Mouse (Mus musculus): ENCODE measurements at regions not wholly inside any gene's neighbourhood (a gene's known extent, or its start where the extent isn't known, plus 50 kb on each side); places are given as distances from the start of the nearest gene placed in this dataset.

GRCm38 (mm10) chr3:146337429-146337828 is 67.0 kb upstream of the Ssx2ip start:
- H3K27ac ChIP-seq, result peak overlapping the region; percentile 66
- WGBS, result 73% methylated on average over 3 of the region's 3 CpGs
- no peak for DNase-seq (ENCODE audit: low spot score)

GRCm38 (mm10) chr3:146337861-146338281 is 66.6 kb upstream of the Ssx2ip start:
- DNase-seq (ENCODE audit: low spot score), result peak; percentile 54
- H3K27ac ChIP-seq, result peak overlapping the region; percentile 66
- H3K4me3 ChIP-seq, result peak overlapping the region; percentile 20; the same call in 1 of the 2 replicates

More at GRCm38 (mm10) chr3:146337429-146337828, 67.0 kb upstream of the Ssx2ip start:
- H3K4me1 ChIP-seq (replicated peaks), result peaks cover 28% of the 10 kb centered on the region
- H3K4me3 ChIP-seq, result no peak overlapping the region
- no peaks in the 10 kb centered on the region for H3K36me3 ChIP-seq
- no peaks in the 10 kb centered on the region for H3K9me3 ChIP-seq
- no peaks in the 10 kb centered on the region; the same call in 1 of the 2 replicates for H3K27me3 ChIP-seq (ENCODE audit: insufficient read depth, poor library complexity, severe bottlenecking)

GRCm38 (mm10) chr3:146338445-146338844 is 66.0 kb upstream of the Ssx2ip start:
- Histone ChIP-seq H3K4me3 (no peak overlapping the region), H3K36me3 (no peaks in the 10 kb centered on the region), H3K9me3 (no peaks in the 10 kb centered on the region), H3K27ac (no peak overlapping the region), H3K27me3 (ENCODE audit: insufficient read depth, poor library complexity, severe bottlenecking) (peaks cover 8% of the 10 kb centered on the region; the same call in 1 of the 2 replicates), H3K4me1 (replicated peaks) (peaks cover 28% of the 10 kb centered on the region)
- no peak for DNase-seq (ENCODE audit: low spot score)
- 83% methylated on average over 9 of the region's 9 CpGs for WGBS

More at GRCm38 (mm10) chr3:146337861-146338281, 66.6 kb upstream of the Ssx2ip start:
- 14% methylated on average over 7 of the region's 7 CpGs for WGBS
- no peaks in the 10 kb centered on the region for H3K9me3 ChIP-seq
- peaks cover 3% of the 10 kb centered on the region; the same call in 1 of the 2 replicates for H3K27me3 ChIP-seq (ENCODE audit: insufficient read depth, poor library complexity, severe bottlenecking)
- H3K4me1 ChIP-seq (replicated peaks), result peaks cover 28% of the 10 kb centered on the region
- no peaks in the 10 kb centered on the region for H3K36me3 ChIP-seq

- Histone ChIP-seq H3K9me3 (no peaks in the 10 kb centered on the region), H3K36me3 (no peaks in the 10 kb centered on the region), H3K4me1 (replicated peaks) (peaks cover 22% of the 10 kb centered on the region), H3K27me3 (ENCODE audit: insufficient read depth, poor library complexity, severe bottlenecking) (peaks cover 8% of the 10 kb centered on the region; the same call in 1 of the 2 replicates), H3K4me3 (no peak overlapping the region), H3K27ac (no peak overlapping the region)
- 84% methylated on average over 12 of the region's 12 CpGs for WGBS
- no peak for DNase-seq (ENCODE audit: low spot score)
Observed at GRCm38 (mm10) chr3:146340316-146341055, 64.0 kb upstream of the Ssx2ip start.

GRCm38 (mm10) chr3:146341652-146342340 is 62.6 kb upstream of the Ssx2ip start:
- Histone ChIP-seq H3K4me3 (no peak overlapping the region), H3K4me1 (replicated peaks) (peaks cover 28% of the 10 kb centered on the region), H3K27me3 (ENCODE audit: insufficient read depth, poor library complexity, severe bottlenecking) (peaks cover 12% of the 10 kb centered on the region; the same call in 1 of the 2 replicates), H3K9me3 (no peaks in the 10 kb centered on the region), H3K27ac (no peak overlapping the region), H3K36me3 (no peaks in the 10 kb centered on the region)
- WGBS, result 74% methylated on average over 6 of the region's 6 CpGs
- no peak for DNase-seq (ENCODE audit: low spot score)

- peaks cover 21% of the 10 kb centered on the region; the same call in 1 of the 2 replicates for H3K27me3 ChIP-seq (ENCODE audit: insufficient read depth, poor library complexity, severe bottlenecking)
- H3K36me3 ChIP-seq, result no peaks in the 10 kb centered on the region
- no peak overlapping the region for H3K27ac ChIP-seq
- peaks cover 18% of the 10 kb centered on the region for H3K4me1 ChIP-seq (replicated peaks)
- no peak overlapping the region for H3K4me3 ChIP-seq
- H3K9me3 ChIP-seq, result no peaks in the 10 kb centered on the region
- no peak for DNase-seq (ENCODE audit: low spot score)
- WGBS, result 81% methylated on average over 1 of the region's 1 CpGs
Observed at GRCm38 (mm10) chr3:146342727-146343126, 61.7 kb upstream of the Ssx2ip start.

- H3K27ac ChIP-seq, result no peak overlapping the region
- H3K9me3 ChIP-seq, result no peaks in the 10 kb centered on the region
- H3K36me3 ChIP-seq, result no peaks in the 10 kb centered on the region
- H3K4me3 ChIP-seq, result no peak overlapping the region
- WGBS, result 59% methylated on average over 9 of the region's 9 CpGs
- peaks cover 9% of the 10 kb centered on the region; the same call in 1 of the 2 replicates for H3K4me1 ChIP-seq (replicated peaks)
- peak; percentile 67 for DNase-seq (ENCODE audit: low spot score)
- peaks cover 24% of the 10 kb centered on the region; the same call in 1 of the 2 replicates for H3K27me3 ChIP-seq (ENCODE audit: insufficient read depth, poor library complexity, severe bottlenecking)
Observed at GRCm38 (mm10) chr3:146343649-146344401, 60.6 kb upstream of the Ssx2ip start.

- 80% methylated on average over 11 of the region's 11 CpGs for WGBS
- no peak for DNase-seq (ENCODE audit: low spot score)
- no peak overlapping the region for H3K27ac ChIP-seq
Observed at GRCm38 (mm10) chr3:146344402-146345025, 59.9 kb upstream of the Ssx2ip start.

GRCm38 (mm10) chr3:146345308-146345780 is 59.1 kb upstream of the Ssx2ip start:
- H3K36me3 ChIP-seq, result no peaks in the 10 kb centered on the region
- H3K9me3 ChIP-seq, result no peaks in the 10 kb centered on the region
- 13% methylated on average over 18 of the region's 18 CpGs for WGBS
- peak overlapping the region; percentile 38 for H3K4me3 ChIP-seq
- H3K27ac ChIP-seq, result peak overlapping the region; percentile 72
- peaks cover 24% of the 10 kb centered on the region; the same call in 1 of the 2 replicates for H3K27me3 ChIP-seq (ENCODE audit: insufficient read depth, poor library complexity, severe bottlenecking)
- H3K4me1 ChIP-seq (replicated peaks), result peaks cover 9% of the 10 kb centered on the region; the same call in 1 of the 2 replicates
- DNase-seq (ENCODE audit: low spot score), result peak; percentile 80

More at GRCm38 (mm10) chr3:146344402-146345025, 59.9 kb upstream of the Ssx2ip start:
- Histone ChIP-seq H3K4me1 (replicated peaks) (peaks cover 9% of the 10 kb centered on the region; the same call in 1 of the 2 replicates), H3K27me3 (ENCODE audit: insufficient read depth, poor library complexity, severe bottlenecking) (peaks cover 24% of the 10 kb centered on the region; the same call in 1 of the 2 replicates), H3K9me3 (no peaks in the 10 kb centered on the region), H3K4me3 (no peak overlapping the region), H3K36me3 (no peaks in the 10 kb centered on the region)

GRCm38 (mm10) chr3:146345946-146346345 is 58.5 kb upstream of the Ssx2ip start:
- 77% methylated on average over 4 of the region's 4 CpGs for WGBS
- peak overlapping the region; percentile 72; the same call in 1 of the 2 replicates for H3K27ac ChIP-seq
- H3K4me1 ChIP-seq (replicated peaks), result peaks cover 9% of the 10 kb centered on the region; the same call in 1 of the 2 replicates
- peaks cover 24% of the 10 kb centered on the region; the same call in 1 of the 2 replicates for H3K27me3 ChIP-seq (ENCODE audit: insufficient read depth, poor library complexity, severe bottlenecking)
- no peak overlapping the region for H3K4me3 ChIP-seq
- no peaks in the 10 kb centered on the region for H3K36me3 ChIP-seq
- no peaks in the 10 kb centered on the region for H3K9me3 ChIP-seq
- DNase-seq (ENCODE audit: low spot score), result no peak

GRCm38 (mm10) chr3:146347311-146347710 is 57.1 kb upstream of the Ssx2ip start:
- Histone ChIP-seq H3K36me3 (no peaks in the 10 kb centered on the region), H3K27ac (no peak overlapping the region)
- 82% methylated on average over 3 of the region's 3 CpGs for WGBS

GRCm38 (mm10) chr3:146348921-146349320 is 55.5 kb upstream of the Ssx2ip start:
- no peak overlapping the region for H3K27ac ChIP-seq
- no peak overlapping the region for H3K4me3 ChIP-seq
- no peak for DNase-seq (ENCODE audit: low spot score)
- H3K27me3 ChIP-seq (ENCODE audit: insufficient read depth, poor library complexity, severe bottlenecking), result peaks cover 16% of the 10 kb centered on the region; the same call in 1 of the 2 replicates
- H3K36me3 ChIP-seq, result no peaks in the 10 kb centered on the region
- H3K9me3 ChIP-seq, result no peaks in the 10 kb centered on the region
- WGBS, result 87% methylated on average over 8 of the region's 8 CpGs
- H3K4me1 ChIP-seq (replicated peaks), result peaks cover 9% of the 10 kb centered on the region; the same call in 1 of the 2 replicates

More at GRCm38 (mm10) chr3:146347311-146347710, 57.1 kb upstream of the Ssx2ip start:
- H3K4me3 ChIP-seq, result no peak overlapping the region
- H3K27me3 ChIP-seq (ENCODE audit: insufficient read depth, poor library complexity, severe bottlenecking), result peaks cover 24% of the 10 kb centered on the region; the same call in 1 of the 2 replicates
- no peak for DNase-seq (ENCODE audit: low spot score)
- H3K9me3 ChIP-seq, result no peaks in the 10 kb centered on the region
- peaks cover 9% of the 10 kb centered on the region; the same call in 1 of the 2 replicates for H3K4me1 ChIP-seq (replicated peaks)
